Mouse (Mus musculus): ENCODE data around the gene Aox1.
A peak's percentile ranks its signal among the peaks of the same experiment; 100 is the strongest.

Aox1 gene

DNA sequence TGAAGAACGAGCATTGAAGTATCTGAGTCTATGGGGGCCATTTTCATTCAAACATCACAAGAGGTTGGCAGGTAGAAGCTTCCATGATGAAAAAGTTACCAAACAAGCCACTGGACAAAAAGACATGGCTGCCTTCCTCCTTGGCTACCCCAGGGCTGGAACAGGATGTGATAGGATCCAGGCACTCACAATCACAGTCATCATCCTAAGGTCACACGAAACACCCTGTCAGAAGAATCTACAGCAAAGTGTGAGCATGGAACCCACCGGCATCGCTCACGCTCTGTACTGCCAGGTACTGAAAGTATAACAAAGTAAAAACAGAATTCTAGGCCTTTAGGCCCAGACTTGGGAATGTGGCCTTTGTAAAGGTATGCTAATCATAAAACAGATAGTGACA lies 80.5 kb downstream of the Aox1 start:
- no peak for DNase-seq (ENCODE audit: low spot score)

DNA sequence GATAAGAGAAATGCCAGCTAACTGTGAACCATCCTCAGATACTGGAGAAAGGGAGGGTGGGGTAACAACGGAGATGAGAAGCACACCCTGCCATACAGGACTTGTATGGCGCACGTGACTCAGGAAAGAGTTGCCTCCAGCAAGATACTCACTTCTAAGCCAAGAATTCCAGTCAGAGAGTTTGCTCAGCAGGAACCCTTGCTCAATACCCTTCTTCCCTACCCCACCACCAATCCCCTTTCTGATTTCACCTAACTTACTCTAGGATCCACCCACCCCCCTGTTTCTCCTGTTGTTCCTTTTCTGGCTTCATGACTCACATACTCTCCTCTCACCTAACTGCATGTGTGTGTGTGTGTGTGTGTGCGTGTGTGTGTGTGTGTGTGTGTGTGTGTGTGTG lies 81.6 kb downstream of the Aox1 start:
- peak; percentile 19 for DNase-seq (ENCODE audit: low spot score)

DNA sequence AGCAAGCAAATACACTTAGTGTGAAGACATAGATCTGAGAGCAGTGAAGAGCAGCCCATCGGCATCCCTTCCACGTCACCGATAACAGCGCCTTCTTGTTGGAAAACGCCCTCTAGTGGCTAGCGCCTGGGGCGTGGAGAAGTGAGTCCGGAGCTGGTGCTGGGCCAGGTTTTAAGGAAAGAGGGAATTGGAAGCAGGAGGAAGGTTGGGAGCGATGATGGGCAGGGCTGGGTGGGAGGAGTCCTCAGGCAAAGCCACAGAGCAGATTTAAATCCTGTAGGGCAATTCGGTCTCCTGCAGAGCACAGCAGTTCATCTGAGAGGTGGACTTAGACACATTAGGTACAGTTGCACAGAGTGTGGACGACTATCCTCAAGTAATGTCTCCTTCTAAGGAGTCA lies 83.1 kb downstream of the Aox1 start, which contains the start of gene Aox3:
TSS of gene Aox3 (plus strand) at position 251 of the 400 bp plus-strand sequence.
- DNase-seq (ENCODE audit: low spot score), result peak; percentile 82

DNA sequence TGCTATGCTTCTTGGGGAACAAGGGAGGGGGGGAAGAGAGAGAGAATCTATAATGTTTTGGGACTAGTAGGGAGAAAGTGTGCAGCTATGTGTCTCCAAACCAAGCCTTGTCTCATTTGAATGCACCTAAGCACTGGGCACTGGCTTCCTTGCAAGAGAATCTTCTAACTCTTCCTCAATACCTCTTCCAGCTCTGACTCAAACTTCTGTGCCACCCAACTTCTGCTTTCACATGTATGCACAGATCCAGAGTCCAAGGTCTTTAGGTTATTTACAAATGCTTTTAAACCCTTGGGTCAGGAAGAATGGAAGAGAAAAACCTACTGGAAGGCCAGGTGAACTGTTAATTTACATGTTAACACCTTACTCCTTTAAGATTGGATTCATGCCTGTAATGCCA lies 83.7 kb downstream of the Aox1 start:
- no peak for DNase-seq (ENCODE audit: low spot score)

DNA sequence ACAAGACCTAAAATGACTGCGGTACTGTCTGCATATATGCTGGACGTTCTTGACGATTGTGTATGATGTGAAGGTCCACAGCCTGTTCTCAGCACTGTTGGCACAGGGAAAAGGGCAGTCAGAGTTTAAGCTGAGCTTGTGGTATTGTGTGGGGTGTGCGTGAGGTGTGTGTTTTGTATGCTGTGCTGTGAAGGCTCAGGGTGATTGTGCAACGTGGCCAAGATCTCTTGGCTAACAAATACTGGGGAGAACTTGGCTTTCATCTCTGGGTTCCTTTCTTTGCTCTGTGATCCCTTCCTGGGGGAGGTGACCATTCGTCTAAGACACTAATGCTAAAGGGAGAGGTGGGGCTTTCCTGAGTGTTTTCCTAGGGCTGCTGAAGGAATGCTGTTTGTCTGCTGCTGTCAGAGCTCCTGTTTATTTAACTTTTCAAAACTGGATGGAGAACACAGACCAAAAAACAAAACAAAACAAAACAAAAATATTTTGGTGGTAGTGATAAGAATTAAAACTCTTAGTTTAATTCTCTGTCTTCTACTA lies 84.4 kb downstream of the Aox1 start:
- peak; percentile 26 for DNase-seq (ENCODE audit: low spot score)

DNA sequence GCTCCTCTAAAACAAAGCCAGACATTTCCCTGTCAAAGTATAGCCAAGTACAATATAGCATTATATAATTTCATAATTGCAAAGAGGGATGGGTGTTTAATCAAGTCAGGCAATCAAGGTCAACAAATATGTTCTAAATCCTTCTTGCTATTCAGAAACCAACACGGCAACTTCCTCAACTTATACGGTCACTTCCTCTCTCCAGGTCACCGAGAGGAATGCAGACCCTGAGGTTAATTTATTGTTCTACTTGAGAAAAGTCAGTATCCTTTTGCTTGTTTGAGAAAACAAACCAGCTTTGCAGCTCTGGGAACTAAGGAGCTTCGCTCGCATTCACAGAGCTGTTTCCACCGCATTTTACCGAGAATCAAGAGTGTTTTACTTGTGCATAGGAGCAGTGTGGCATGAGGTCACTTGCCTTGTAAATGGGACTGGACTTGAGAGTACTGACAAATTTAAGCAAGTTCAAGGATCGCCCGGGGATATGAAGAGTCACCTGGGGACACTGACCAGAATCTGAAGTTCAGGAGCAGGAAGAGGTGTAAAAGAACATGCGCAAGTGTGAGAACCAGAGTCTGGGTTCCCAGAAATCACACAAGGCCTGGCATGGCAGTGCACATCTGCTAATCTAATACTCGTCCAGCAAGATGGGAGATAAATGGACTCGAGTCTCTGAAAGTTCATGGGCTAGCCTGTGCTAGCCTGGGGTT lies 85.1 kb downstream of the Aox1 start:
- DNase-seq (ENCODE audit: low spot score), result no peak

DNA sequence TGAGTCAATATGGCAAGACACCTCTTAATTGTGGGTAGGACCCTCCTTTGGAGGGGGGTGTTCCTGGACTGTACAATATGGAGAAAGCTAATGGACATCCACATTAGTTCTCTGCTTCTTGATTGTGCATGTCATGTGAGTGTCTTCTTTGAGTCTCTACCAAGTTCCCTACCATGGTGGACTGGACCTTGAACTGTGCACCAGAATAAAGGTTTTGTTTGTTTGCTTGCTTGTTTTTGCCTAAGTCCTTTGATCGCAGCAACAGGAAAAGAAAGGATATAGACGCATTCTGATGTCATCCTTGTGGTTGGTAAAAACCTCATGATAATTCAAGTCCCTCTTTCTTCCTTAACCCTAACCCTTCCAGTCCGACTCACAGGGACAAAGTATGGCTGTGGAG lies 88.5 kb downstream of the Aox1 start:
- no peak for DNase-seq (ENCODE audit: low spot score)

DNA sequence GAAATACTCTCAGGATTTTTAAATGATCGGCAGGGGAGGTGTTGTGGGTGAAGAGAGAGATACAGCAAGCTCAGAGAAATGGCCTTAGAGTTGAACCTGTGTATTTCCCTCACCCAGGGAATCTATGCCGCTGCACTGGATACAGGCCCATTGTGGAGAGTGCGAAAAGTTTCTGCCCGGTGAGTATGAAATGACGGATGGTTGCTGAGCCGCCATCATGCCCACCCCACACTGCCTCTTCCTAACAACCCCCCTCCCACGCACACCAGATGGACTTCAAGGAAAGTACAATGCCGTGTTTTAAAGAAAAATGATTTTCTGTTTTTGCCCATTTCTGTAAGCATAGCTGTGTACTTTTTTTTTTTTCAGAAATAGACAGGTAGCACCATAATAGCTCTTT lies 95.2 kb downstream of the Aox1 start:
- no peak for DNase-seq (ENCODE audit: low spot score)

DNA sequence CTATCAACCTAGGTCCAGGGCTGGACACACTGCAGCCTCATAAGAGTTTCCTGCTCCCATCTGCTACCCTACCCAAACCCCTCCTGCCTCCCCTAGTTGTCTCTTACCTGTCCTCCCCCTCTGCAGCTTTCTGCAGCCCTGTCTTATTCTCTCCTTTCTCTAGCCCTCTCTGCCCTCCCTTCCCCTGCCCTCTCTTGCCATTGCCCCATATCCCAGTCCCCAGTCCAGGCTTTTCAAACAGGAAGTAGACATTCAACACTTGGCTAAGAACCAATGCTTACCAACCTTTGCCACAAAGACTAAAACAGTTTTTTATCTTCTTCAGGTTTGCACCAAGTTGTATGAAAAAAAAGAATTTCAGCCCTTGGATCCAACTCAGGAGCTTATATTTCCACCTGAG lies 108.2 kb downstream of the Aox1 start:
- DNase-seq (ENCODE audit: low spot score), result no peak

DNA sequence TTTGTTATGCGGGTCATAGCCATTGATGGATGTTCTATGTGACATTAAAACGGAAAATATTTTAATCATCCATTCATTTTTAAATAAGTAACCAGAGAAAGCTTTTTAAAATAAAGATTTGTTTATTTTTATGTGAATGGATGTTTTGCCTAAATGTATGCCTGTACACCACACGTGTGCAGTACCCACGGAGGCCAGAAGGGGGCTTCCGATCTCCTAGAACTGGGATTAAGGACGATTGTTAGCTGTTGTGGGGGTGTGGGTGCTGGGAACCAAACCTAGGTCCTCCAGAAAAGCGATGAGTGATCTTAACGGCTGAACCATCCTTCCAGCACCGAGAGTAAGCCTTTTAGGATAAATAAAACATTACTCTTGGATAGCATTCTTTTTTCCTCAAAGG lies 109.3 kb downstream of the Aox1 start:
- no peak for DNase-seq (ENCODE audit: low spot score)

DNA sequence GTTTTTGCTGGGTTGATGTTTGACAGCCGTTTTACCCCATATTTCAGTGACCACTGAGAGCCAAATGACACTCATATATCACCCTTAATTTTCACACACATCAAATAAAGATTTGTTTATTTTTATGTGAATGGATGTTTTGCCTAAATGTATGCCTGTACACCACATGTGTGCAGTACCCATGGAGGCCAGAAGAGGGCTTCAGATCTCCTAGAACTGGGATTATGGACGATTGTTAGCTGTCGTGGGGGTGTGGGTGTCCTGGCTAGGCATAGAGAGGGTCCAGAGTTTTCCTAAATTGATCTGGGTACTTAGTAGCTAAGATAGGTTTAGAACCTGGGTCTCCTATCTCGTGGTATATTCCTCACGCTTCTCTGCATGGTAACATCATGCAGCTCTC lies 110.9 kb downstream of the Aox1 start:
- no peak for DNase-seq (ENCODE audit: low spot score)

DNA sequence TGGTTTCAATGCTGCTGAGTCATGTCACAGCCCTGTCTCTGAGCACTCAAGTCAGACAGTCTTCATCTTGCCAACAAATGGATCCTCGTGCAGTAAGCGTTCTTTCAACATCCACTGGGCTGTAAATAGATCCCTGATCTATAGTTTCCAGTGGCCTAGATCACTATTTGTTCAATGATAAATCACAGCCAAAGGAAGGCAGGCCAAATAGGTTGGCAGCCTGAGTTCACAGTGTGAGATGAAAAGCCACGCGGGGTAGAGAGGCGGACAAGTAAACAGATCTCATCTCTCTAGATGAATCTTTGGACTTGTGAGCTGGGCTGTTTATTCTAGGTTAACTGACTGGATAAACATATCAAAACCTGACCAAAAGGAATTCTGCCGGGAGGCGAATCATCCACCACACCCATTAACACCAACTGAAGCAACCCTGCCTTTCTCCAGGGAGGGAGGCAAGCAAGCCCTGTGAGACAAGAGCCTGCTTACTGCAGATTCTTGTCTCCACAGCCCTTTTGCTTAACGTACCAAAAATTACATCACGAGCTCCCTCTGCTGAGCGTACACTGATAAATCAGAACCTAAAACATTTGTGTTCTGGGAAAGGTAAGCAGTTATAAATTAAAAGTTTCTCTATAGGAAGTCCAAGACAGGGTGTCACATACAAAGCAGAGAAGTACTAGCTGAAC lies 114.8 kb downstream of the Aox1 start:
- no peak for DNase-seq (ENCODE audit: low spot score)

DNA sequence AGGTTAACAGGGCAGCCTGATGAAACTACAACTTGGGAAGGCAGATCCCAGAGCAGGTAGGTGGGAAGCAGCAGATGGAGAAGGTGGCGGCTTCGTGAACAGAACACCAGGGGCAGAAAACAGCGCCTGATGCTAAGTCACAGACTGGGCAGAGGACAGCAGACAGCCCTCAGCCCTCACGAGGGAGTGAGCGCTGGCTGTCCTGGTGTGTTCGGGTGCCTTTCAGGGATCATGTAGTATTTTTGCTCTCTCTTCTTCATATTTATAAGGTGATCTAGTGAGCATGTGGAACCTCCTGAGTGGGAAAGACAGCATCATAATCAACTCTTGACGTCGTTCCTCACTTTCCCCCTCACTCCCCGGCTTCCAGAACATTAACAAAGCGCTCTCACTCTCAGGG lies 116.3 kb downstream of the Aox1 start:
- no peak for DNase-seq (ENCODE audit: low spot score)

DNA sequence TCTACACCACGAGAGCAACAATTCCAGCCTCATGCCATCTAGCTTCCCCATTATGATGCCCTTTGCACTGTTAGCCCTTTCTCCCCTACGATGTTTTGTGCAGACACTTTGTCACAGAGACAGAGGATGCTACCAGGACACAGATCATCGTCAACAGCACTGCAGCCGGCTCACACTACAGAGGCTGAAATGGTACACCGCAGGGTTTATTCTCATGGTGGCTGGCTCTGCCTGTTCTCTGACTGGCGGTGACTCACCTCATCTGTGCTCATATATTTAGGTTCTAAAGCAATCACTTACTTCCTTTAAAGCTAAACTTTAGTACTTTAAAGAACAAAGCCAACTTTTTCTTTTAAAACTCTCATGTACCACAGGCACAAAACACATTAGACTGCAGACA lies 118.0 kb downstream of the Aox1 start:
- DNase-seq (ENCODE audit: low spot score), result no peak

DNA sequence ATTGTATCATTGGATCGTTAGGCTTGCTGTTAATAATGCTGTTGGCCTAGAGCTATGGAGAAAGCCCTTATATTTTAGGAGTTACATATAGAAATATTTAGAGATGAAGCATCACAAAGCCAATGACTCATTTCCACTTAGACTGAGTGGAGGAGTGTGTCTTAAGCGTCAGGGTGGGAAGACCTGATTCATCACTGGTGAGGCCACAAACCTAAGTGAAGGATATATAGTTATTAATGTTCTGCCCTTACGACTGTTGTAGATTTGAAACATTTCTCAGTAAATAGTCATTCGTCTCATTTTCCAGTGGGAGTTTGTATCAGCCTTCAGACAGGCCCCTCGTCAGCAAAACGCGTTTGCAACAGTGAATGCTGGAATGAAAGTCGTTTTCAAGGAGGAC lies 122.5 kb downstream of the Aox1 start:
- no peak for DNase-seq (ENCODE audit: low spot score)

All from lung, postnatal 25 days (tissue).